Mouse (Mus musculus): ENCODE data around the gene C1qa.
A peak's percentile ranks its signal among the peaks of the same experiment; 100 is the strongest.

The C1qa gene

DNA sequence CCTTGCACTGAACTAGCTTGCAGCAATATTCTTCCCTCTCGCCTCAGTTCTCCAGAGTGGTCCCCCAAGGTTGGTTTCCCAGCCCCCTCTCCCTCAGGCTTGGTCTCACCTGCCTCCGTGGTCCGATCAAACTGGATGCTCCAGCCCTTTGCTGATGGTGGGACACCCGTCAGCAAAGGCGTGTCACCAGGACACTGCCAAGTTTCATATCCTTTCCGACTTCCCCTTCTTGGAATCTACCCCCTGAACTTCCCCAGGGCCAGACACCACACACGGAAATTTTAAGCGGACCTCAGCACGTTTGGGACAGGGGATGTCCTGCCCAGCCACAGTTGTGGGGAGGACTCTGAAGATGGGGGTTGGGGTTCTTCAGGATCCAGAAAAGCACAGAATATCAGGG is at the start of gene C1qa:
Gene C1qa (minus strand): TSS at position 167 of the 400 bp plus-strand sequence.
- no peak for DNase-seq (ENCODE audit: low read depth)

GRCm38 (mm10) chr4:136945397-136945796 is 46.8 kb upstream of the C1qa start:
- DNase-seq (ENCODE audit: low read depth), result no peak

GRCm38 (mm10) chr4:136944558-136945350 is 46.2 kb upstream of the C1qa start:
- no peak for DNase-seq (ENCODE audit: low read depth)

- no peak for DNase-seq (ENCODE audit: low read depth)
Observed at GRCm38 (mm10) chr4:136943175-136943574, 44.6 kb upstream of the C1qa start.

- no peak for DNase-seq (ENCODE audit: low read depth)
Observed at GRCm38 (mm10) chr4:136942761-136943160, 44.2 kb upstream of the C1qa start.

DNA sequence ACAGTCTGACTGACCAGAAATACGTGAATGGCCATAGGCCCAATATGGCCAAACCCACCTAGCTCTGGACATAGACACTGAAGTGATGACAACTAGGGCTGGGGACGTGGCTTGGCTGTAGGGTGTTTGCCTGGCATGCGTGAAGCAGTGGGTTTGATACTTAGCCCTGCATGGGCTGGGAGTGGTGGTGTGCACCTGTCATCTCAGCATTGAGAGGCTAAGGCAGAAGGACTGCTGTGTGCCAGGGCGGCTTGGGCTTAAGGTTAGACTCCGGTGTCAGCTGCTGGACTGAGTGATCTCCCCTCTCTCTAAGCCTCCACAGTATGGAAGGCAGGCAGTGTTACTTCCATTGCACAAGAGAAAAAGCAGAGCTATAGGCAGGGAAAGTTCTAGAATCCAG is 39.3 kb upstream of the C1qa start:
- no peak for DNase-seq (ENCODE audit: low read depth)

- no peak for DNase-seq (ENCODE audit: low read depth)
Observed at GRCm38 (mm10) chr4:136937344-136937743, 38.7 kb upstream of the C1qa start.

DNA sequence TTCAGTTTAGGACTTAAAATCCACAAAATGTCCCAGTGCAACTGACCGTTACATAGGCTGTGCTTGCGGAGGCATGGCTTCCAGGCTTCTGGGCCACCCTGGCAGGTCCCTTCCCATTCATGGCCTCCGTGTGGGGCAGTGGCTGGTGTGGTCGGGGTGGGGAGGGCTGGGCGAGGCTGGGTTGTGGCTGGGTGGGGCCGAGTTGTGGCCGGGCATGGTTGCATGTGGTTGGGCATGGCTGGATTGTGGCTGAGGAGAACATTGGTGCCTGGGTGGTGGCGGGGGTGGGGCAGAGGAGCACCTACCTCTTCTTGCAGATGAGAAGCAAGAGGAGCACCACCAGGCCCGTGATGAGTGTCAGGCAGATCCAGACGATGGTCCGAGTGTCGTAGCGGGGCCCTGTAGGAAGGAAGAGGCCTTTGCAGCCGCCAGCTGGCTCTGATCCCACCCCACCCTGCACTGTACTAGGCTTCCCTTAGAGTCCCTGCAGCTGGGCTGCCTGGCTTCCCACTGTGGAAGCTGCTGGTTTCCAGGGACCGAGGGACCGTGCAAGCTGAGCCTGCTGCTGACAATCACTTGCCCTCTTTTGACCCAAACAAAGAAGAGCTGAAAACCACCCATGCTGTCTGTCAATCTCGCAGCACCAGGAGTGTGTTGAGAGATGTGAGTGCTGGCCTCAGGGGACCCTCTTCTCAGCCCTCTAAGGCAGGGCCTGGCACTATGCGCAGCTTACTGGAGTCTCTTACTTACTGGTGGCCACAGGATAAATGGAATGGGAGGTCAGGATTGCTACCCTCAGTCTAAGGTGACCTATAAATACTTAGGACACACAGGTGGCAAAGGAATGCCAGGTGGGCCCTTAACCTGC is 36.4 kb upstream of the C1qa start:
- DNase-seq (ENCODE audit: low read depth), result no peak

DNA sequence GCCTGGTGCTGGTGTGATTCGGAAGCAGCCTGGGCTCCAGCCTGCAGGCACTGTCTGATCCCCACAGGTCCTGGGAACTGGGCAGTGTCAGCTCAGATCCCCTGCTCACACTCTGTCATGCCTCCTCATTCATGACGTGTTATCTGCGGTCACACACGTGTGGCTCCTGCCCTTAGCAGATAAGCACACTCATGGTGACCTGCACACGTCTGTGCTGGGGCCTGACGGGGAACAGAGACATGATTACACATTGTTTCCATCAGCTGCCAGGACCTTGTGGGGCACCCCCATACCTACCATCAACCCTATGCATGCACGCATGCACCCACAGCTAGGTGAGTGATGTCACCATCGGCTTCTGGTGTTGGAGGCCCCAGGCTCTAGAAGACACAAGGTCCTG is 31.9 kb upstream of the C1qa start:
- DNase-seq (ENCODE audit: low read depth), result peak; percentile 44

GRCm38 (mm10) chr4:136928928-136929327 is 30.3 kb upstream of the C1qa start:
- DNase-seq (ENCODE audit: low read depth), result peak; percentile 44

- no peak for DNase-seq (ENCODE audit: low read depth)
Observed at GRCm38 (mm10) chr4:136925804-136926203, 27.2 kb upstream of the C1qa start.

GRCm38 (mm10) chr4:136924529-136924928 is 25.9 kb upstream of the C1qa start:
- peak; percentile 54 for DNase-seq (ENCODE audit: low read depth)

DNA sequence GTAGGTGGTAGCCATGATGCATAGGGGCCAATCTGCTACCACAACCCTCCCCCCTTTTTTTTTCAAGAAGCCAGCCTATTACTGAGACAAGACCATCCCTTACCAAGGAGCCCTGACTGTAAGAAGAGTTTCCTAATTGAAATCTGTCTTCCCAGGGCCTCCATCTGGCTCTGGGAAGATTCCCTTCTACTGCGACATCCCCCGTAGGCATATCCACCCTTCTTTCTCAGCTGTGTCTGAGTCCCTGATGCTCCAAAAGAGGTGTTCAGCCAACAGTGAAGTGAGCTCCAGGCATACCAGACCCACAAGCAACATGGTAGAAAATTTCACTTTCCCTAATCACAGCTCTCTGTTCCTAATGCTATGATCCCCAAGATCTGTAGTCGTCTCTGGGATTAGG is 20.9 kb upstream of the C1qa start:
- no peak for DNase-seq (ENCODE audit: low read depth)

GRCm38 (mm10) chr4:136918834-136919233 is 20.2 kb upstream of the C1qa start:
- no peak for DNase-seq (ENCODE audit: low read depth)

- DNase-seq (ENCODE audit: low read depth), result no peak
Observed at GRCm38 (mm10) chr4:136917165-136917524, 18.5 kb upstream of the C1qa start.

DNA sequence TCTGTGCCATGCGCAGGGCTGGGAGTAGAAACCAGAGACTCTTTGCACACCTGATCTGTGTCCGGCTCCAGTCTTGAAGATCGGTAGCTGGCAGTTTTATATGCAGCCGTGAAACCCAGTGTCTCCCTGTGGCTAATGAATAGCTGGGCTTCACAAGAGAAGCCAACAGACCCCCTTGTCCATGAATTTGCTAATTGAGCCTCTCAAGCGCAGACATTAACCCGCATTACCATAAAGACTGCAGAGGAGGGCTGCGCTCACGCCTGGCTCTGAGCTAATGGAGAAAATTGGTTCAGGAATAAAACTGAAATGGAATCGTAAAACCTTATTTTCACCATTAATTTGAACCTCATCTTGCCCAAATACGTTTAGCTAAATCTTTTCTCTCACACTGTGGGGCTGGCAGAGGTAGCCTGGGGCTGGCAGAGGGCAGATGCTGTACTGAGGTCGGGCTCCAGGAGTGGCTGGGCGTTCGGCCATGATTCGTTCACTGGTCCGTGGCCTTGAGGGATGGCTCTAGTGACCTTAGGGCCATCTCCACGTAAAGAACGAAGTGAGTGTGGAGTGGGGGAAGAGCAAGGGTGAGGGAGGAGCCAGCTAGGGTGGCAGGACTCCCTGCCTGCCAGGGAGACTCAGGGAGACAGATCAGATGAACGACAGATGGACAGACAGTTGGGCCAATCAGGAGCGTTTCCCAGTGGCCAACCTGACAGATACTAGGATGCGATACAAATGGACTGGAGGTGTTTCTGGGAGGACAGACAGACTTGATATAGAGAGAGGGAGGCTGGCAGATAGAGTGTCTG is 18.0 kb upstream of the C1qa start:
- DNase-seq (ENCODE audit: low read depth), result no peak

DNA sequence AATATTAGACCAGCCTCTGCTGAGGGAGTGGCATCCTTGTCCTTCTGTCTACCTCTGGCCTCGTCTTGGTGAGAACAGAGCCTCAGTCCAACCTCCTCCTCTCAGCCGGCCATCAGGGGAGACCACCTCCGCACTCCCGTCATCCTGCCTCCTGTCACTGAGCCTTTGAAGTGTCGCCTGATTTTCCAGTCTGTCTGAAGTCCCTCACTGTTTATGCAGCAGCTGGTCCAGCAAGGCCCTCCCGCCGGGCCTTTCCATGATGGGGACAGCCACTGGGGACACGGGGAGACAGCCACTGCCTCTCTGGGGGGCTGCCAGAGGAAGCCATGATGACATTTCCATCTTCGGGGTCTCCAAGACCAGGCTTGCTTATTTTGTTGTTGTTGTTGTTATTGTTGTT is 14.2 kb upstream of the C1qa start:
- no peak for DNase-seq (ENCODE audit: low read depth)

- no peak for DNase-seq (ENCODE audit: low read depth)
Observed at GRCm38 (mm10) chr4:136911804-136912203, 13.2 kb upstream of the C1qa start.

GRCm38 (mm10) chr4:136911211-136911646 is 12.6 kb upstream of the C1qa start:
- DNase-seq (ENCODE audit: low read depth), result no peak

GRCm38 (mm10) chr4:136907809-136908208 is 9.2 kb upstream of the C1qa start:
- DNase-seq (ENCODE audit: low read depth), result no peak

DNA sequence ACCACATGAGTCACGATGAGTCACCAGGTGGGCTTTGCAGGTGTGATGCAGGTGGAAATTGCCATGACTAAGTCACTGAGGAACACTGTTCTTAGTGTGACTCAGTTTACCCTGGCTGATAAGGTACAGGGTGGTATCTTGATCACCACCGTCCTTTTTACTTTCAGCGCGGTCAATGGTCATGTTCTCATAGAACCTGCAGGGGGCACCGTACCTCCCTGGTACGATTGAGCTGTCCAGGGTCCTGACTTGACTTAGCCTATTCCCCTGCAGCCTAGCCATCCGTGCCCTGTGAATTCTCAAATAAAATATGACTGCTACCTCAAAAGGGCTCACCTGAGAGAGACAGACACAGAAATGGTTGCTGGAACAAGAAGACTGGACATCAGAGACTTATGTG is 8.4 kb upstream of the C1qa start:
- peak; percentile 68 for DNase-seq (ENCODE audit: low read depth)

DNA sequence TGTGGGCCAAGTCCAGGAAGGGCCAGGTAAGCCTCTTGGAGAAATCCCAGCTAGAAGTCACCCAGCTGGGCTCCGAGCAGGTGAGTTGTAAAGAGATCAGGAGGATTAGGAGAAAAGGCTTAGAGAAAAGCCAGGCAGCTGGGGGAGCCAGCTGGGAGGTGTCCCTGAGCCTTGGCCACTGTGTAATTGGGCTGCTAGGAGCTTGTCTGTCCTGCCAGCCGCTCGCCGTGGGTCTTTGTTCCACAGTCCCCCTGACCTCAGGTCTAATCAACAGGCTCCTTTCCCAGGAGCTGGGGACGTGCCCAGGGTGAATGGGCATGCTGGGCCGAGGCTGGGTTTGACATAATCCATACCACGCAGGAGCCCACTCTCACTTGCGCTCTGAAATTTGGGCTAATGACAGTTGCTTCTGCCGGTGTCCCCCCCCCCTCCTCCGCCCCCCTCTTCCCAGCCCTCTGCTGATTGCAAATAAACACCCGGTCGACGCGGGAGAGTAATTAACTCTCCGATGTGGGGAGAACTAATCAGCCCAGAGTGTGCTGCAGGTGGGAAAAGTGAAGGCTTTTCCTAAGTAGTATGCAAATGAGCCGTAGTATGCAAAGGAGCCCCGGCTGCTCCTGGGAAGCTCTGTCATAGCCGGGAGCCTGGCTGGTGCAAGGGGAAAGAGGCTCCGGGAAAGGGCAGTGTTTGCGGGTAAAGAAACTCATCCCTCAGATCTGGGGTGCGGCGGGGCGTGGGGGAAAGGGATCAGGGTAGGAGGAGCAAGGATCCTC is 6.3 kb upstream of the C1qa start:
- DNase-seq (ENCODE audit: low read depth), result no peak

All from c-Kit-positive CD71-negative TER-119-negative erythroid progenitor cells, embryonic 14.5 days (primary cell).